Comparison of ENCODE assay signal across 11 mouse cellular contexts in the genomic region with DNA sequence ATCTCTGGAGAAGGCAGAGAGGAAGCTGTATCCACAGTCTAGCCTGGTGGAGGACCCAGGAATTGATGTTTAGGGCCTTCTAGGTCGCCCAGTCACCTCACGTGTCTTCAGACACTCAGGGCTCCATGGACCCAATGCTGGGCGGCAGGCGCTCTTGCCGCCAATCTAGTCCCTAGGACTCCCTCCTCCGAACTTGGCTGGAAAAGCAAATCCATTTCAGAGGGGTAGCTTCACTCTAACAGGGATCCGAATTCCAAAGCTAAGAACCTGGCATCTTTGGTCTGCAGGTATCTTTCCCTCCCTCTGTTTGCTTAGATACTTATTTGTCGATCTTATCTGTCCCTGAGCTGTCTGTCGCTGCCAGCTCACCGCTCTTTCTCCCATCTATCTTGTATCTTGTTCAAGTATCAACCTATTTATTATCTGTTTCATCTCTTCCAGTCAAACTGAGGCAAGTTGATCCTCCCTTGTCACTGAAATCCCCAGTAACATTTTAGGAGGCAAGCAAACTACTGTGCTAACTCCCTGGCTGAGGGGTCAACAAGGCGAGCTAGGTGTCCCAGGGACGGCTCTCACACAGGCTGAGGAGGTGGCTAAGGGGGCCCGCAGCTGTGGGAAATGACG. TPM values are rescaled to one million over a fixed set of nuclear protein-coding genes. Genes with fewer than 3 reads are reported as not detected.
DNase-seq lines count a peak whose midpoint lies in the region; ATAC-seq lines count a peak whose summit lies in the region.
"Had no signal": no experiment of that assay in that cellular context is flagged by ENCODE, and none has a peak within 500 bp of the region (broad histone marks: within the 10 kb centered on the region; RNA-seq: fewer than 3 reads in every experiment).

No protein-coding gene starts in this region.

- no peaks in the 10 kb centered on the region for H3K9me3 ChIP-seq in lung, embryonic 15.5 days
- H3K9me3 ChIP-seq in forebrain, embryonic 14.5 days (replicated peaks; ENCODE audit: control insufficient read depth, low read length), result no peaks in the 10 kb centered on the region
- H3K9me3 ChIP-seq in limb, embryonic 13.5 days, result no peaks in the 10 kb centered on the region; the same call in 1 of the 2 replicates

- no peak overlapping the region for H3K4me2 ChIP-seq in lung, embryonic 15.5 days
- no peak overlapping the region for H3K4me2 ChIP-seq in forebrain, embryonic 14.5 days (ENCODE audit: low read length)
- 0 out of 2 replicates have a peak overlapping the region, but pooled peaks have one; percentile 85 for H3K4me2 ChIP-seq in limb, embryonic 13.5 days (replicated peaks)

- peaks cover 100% of the 10 kb centered on the region for H3K27me3 ChIP-seq in lung, embryonic 15.5 days
- H3K27me3 ChIP-seq in forebrain, embryonic 14.5 days (replicated peaks; ENCODE audit: control insufficient read depth, insufficient read depth, low read length), result peaks cover 98% of the 10 kb centered on the region
- H3K27me3 ChIP-seq in limb, embryonic 13.5 days, result peaks cover 100% of the 10 kb centered on the region

- no peak overlapping the region for H3K9ac ChIP-seq in lung, embryonic 15.5 days
- H3K9ac ChIP-seq in forebrain, embryonic 14.5 days (ENCODE audit: low read length), result no peak overlapping the region
- H3K9ac ChIP-seq in limb, embryonic 13.5 days, result no peak overlapping the region

- WGBS in lung, embryonic 15.5 days, result under 1% methylated on average over 14 of the region's 14 CpGs
- 2% methylated on average over 14 of the region's 14 CpGs for WGBS in forebrain, embryonic 14.5 days
- WGBS in limb, embryonic 13.5 days, result 1% methylated on average over 14 of the region's 14 CpGs

- DNase-seq in lung, postnatal 14 days, result no peak
- peak; percentile 3 for DNase-seq in forebrain, embryonic 14.5 days (ENCODE audit: low spot score)
- peak; percentile 34 for DNase-seq in retina, postnatal 1 day
- DNase-seq in layer of hippocampus, adult 11-12 months (ENCODE audit: low spot score), result no peak
- no peak for DNase-seq in frontal cortex, postnatal 10 days (ENCODE audit: low spot score in 2 of 2)
- DNase-seq: kidney, postnatal 10 days; thymus, postnatal 4 days had no signal

- no peaks in the 10 kb centered on the region for H3K36me3 ChIP-seq in lung, embryonic 15.5 days
- H3K36me3 ChIP-seq in forebrain, embryonic 14.5 days (ENCODE audit: control insufficient read depth, insufficient read depth, low read length), result no peaks in the 10 kb centered on the region
- no peaks in the 10 kb centered on the region for H3K36me3 ChIP-seq in limb, embryonic 13.5 days

- peak overlapping the region; percentile 44; the same call in 1 of the 2 replicates for H3K4me3 ChIP-seq in lung, embryonic 15.5 days
- H3K4me3 ChIP-seq in forebrain, embryonic 14.5 days (ENCODE audit: low read depth, low read length), result no peak overlapping the region
- H3K4me3 ChIP-seq in limb, embryonic 13.5 days, result no peak overlapping the region; the same call in 1 of the 2 replicates

- no peak overlapping the region for H3K27ac ChIP-seq in lung, embryonic 15.5 days
- no peak overlapping the region for H3K27ac ChIP-seq in forebrain, embryonic 14.5 days (ENCODE audit: low read depth, low read length)
- no peak overlapping the region for H3K27ac ChIP-seq in limb, embryonic 13.5 days

- H3K4me1 ChIP-seq in lung, embryonic 15.5 days, result peaks cover 59% of the 10 kb centered on the region
- H3K4me1 ChIP-seq in forebrain, embryonic 14.5 days (ENCODE audit: control insufficient read depth, insufficient read depth, low read length), result peaks cover 2% of the 10 kb centered on the region
- H3K4me1 ChIP-seq in limb, embryonic 13.5 days, result peaks cover 57% of the 10 kb centered on the region

- no peak for ATAC-seq in lung, embryonic 15.5 days (ENCODE audit: borderline replicate concordance, extremely low read depth, low FRiP score, low TSS enrichment)
- no peak for ATAC-seq in forebrain, embryonic 14.5 days
- ATAC-seq in limb, embryonic 13.5 days (ENCODE audit: low FRiP score, low read depth), result no peak
- no peak for ATAC-seq in megakaryocyte progenitor cell, adult 5-6 weeks (replicated peaks; ENCODE audit: poor library complexity)

RNA-seq across cellular contexts. Expression of gene Skor1, which starts 0.9 kb away (rescaled TPM):
- not detected in 2 replicates for polyA plus RNA-seq in lung, embryonic 15.5 days (2015; fragmentation: Nextera tagmentation; extraction: Ambion mirVana)
- 0.27 and 0.30 TPM in 2 replicates for polyA plus RNA-seq in forebrain, embryonic 14.5 days (2014; fragmentation: Nextera tagmentation; extraction: Ambion mirVana)
- 0.06 TPM in 1 of 2 replicates, not detected in the other for polyA plus RNA-seq in limb, embryonic 13.5 days (2015; fragmentation: Nextera tagmentation; extraction: Ambion mirVana)
- 0.07 TPM in 1 of 2 replicates, not detected in the other for total RNA-seq in megakaryocyte progenitor cell, adult 5-6 weeks (2015)
- not detected in 2 replicates for total RNA-seq in megakaryocyte progenitor cell, adult 5-6 weeks (2017)
- polyA plus RNA-seq: heart, embryonic 14.5 days had no signal

Comparison
In these comparisons a context has a peak if more than half of its experiments do, and no peak if none do; other contexts are left out.
1. DNase-seq: peak in forebrain, embryonic 14.5 days (single experiment) and retina, postnatal 1 day (single experiment); none in lung, postnatal 14 days (single experiment), layer of hippocampus, adult 11-12 months (single experiment) and frontal cortex, postnatal 10 days (0 of 2).